Comparison of ENCODE assay signal across 9 mouse cellular contexts in genomic region chr11:102992940-102993339, GRCm38 (mm10). TPM values are rescaled to one million over a fixed set of nuclear protein-coding genes. Genes with fewer than 3 reads are reported as not detected.
A peak's percentile ranks its signal among the peaks of the same experiment; 100 is the strongest.
DNase-seq lines count a peak whose midpoint lies in the region; ATAC-seq lines count a peak whose summit lies in the region.
"Had no signal": no experiment of that assay in that cellular context is flagged by ENCODE, and none has a peak within 500 bp of the region (broad histone marks: within the 10 kb centered on the region; RNA-seq: fewer than 3 reads in every experiment).

No protein-coding gene starts in this region.

- H3K4me3 ChIP-seq in heart, embryonic 12.5 days, result no peak overlapping the region
- H3K4me3 ChIP-seq: stomach, embryonic 15.5 days had no signal

- peaks cover 42% of the 10 kb centered on the region for H3K27me3 ChIP-seq in heart, embryonic 12.5 days (replicated peaks)

- no peaks in the 10 kb centered on the region for H3K9me3 ChIP-seq in heart, embryonic 12.5 days (replicated peaks)
- H3K9me3 ChIP-seq: stomach, embryonic 15.5 days had no signal

- H3K36me3 ChIP-seq in heart, embryonic 12.5 days, result peaks cover 40% of the 10 kb centered on the region

- 0 out of 2 replicates have a peak, but pooled peaks have one; percentile 16 for ATAC-seq in heart, embryonic 12.5 days (ENCODE audit: insufficient number of reproducible peaks, low FRiP score)

- H3K27ac ChIP-seq in heart, embryonic 12.5 days (ENCODE audit: poor library complexity, severe bottlenecking), result no peak overlapping the region
- H3K27ac ChIP-seq: stomach, embryonic 15.5 days had no signal

- peak; percentile 82 for DNase-seq in B cell, adult 2 months
- peak; percentile 74 to 81 for DNase-seq in adrenal gland, adult 18-20 months (ENCODE audit: low spot score in 2 of 2)
- DNase-seq in embryo, embryonic 11.5 days (ENCODE audit: low read depth, low spot score), result peak; percentile 70
- peak; percentile 81 to 85 for DNase-seq in kidney, postnatal 25 days
- peak; percentile 85 for DNase-seq in lung, postnatal 36 days
- peak; percentile 89 for DNase-seq in retina, embryonic 14.5 days (ENCODE audit: low spot score)
- DNase-seq in thymus, postnatal 4 days, result peak; percentile 91

- H3K4me2 ChIP-seq in heart, embryonic 12.5 days, result no peak overlapping the region
- H3K4me2 ChIP-seq: stomach, embryonic 15.5 days had no signal

- WGBS in heart, embryonic 12.5 days, result 6% methylated on average over 5 of the region's 5 CpGs

- H3K9ac ChIP-seq in heart, embryonic 12.5 days, result no peak overlapping the region
- H3K9ac ChIP-seq: stomach, embryonic 15.5 days had no signal

- H3K4me1 ChIP-seq in heart, embryonic 12.5 days (replicated peaks), result peaks cover 26% of the 10 kb centered on the region

RNA-seq across cellular contexts. Expression of gene Nmt1, which starts 35.0 kb away (rescaled TPM):
- 100 to 1,000 TPM in 1 of 2 experiments, 10 to 100 TPM in 1; 97.0 to 100 TPM for total RNA-seq in adrenal gland, adult 18-20 months (2021)
- 46.9 and 50.4 TPM in 2 replicates for polyA plus RNA-seq in heart, embryonic 12.5 days (2016; fragmentation: Nextera tagmentation; extraction: Ambion mirVana)

RNA-seq across cellular contexts. Expression of gene Dcakd, which starts 35.2 kb away (rescaled TPM):
- 10 to 100 TPM; 44.7 to 54.1 TPM for total RNA-seq in adrenal gland, adult 18-20 months (2021)
- polyA plus RNA-seq in heart, embryonic 12.5 days (2016; fragmentation: Nextera tagmentation; extraction: Ambion mirVana), result 94.1 and 95.2 TPM in 2 replicates

RNA-seq across cellular contexts. Expression of gene C1ql1, which starts 46.5 kb away (rescaled TPM):
- total RNA-seq in adrenal gland, adult 18-20 months (2021), result 10 to 100 TPM; 49.2 to 60.0 TPM
- 0.87 and 1.4 TPM in 2 replicates for polyA plus RNA-seq in heart, embryonic 12.5 days (2016; fragmentation: Nextera tagmentation; extraction: Ambion mirVana)
